Mouse (Mus musculus) forebrain, embryonic 10.5 days (tissue): Measurements from ENCODE around the gene Nkpd1. TPM values are rescaled to one million over a fixed set of nuclear protein-coding genes. Genes with fewer than 3 reads are reported as not detected.
A peak's percentile ranks its signal among the peaks of the same experiment; 100 is the strongest.

Source experiments
- DNase-seq: peaks from one replicate; pipeline ENCODE4 v3.0.0-alpha.2; 2017; ENCODE audit warnings: low spot score; ENCODE audit errors: extremely low spot score
- H3K27ac ChIP-seq: fragments of 300-500 bp; sonication (generic); 2 replicates; pipeline ENCODE4 v1.5.1; 2016; ENCODE audit warnings: mild to moderate bottlenecking
- H3K27me3 ChIP-seq: fragments of 300-500 bp; sonication (generic); 2 replicates; pipeline ENCODE4 v1.6.1; 2016; ENCODE audit warnings: mild to moderate bottlenecking; ENCODE audit not compliant: poor library complexity, severe bottlenecking
- H3K36me3 ChIP-seq: fragments of 300-500 bp; sonication (generic); replicated peaks from 2 replicates; pipeline ENCODE4 v1.6.1; 2016; ENCODE audit warnings: mild to moderate bottlenecking, moderate library complexity
- H3K4me1 ChIP-seq: fragments of 300-500 bp; sonication (generic); 2 replicates; pipeline ENCODE4 v1.6.1; 2016
- H3K4me3 ChIP-seq: fragments of 300-500 bp; sonication (generic); 2 replicates; pipeline ENCODE4 v1.5.1; 2016; ENCODE audit warnings: mild to moderate bottlenecking, moderate library complexity
- H3K9me3 ChIP-seq: fragments of 300-500 bp; sonication (generic); 2 replicates; pipeline ENCODE4 v1.6.1; 2016; ENCODE audit warnings: mild to moderate bottlenecking, moderate library complexity
- WGBS: fragments of 180-500 bp; shearing (Covaris S2); methylation state at CpG from one replicate; pipeline ENCODE4 v1.1.7; 2016; 5-methylcytosine and 5-hydroxymethylcytosine counted together
- polyA plus RNA-seq: library from polyadenylated mRNA; unstranded; fragments of >200 nt; fragmentation: Nextera tagmentation; extraction: Ambion mirVana; gene quantifications from 2 replicates; pipeline ENCODE4 v1.2.1, GENCODE M21; 2016

The Nkpd1 gene
- polyA plus RNA-seq, 1 experiment from 2014 or later = 0.06 TPM

DNA sequence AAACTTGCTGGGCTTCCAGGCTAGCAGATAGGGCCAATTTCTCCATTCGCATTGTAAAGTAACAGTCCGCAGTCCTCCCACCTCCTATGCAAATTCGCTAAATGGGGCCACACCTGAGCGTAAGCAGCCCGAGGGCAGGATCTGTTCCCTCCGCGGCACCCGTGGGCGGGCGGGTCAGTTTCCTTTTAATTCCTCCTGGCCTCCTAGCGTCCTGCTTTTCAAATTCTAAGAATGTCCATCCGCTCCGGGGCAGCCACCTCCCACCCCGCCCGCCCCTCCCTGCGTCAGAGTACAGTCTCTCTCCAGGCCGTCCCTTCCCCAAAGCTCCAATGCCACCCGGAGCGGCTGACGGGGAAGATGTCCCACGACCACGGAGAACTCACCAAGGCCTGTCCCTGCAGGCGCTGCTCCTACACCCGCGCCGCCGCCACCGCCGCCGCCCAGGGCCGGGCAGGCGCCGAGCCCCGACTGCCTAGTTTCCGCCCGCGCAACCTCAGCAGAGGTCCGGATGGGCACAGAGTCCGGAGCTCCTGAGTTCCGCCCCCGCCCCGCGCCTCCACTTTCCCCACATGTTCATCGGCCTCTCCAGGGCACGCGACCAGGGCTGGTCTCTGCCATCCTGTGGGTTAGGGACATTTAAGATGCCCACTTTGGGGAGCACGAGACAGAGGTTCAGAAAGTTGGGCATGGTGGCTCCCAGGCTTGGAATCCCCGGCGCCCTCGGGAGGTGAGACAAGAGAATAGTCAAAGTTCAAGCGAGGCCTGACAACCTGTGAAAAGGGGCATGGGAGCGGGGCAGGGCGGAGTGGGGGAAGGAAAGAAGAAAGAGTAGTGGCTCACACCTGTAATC is 55.5 kb downstream of the Nkpd1 start:
- H3K9me3 ChIP-seq = no peaks in the 10 kb centered on the region
- under 1% methylated on average over 53 of the region's 53 CpGs for WGBS

DNA sequence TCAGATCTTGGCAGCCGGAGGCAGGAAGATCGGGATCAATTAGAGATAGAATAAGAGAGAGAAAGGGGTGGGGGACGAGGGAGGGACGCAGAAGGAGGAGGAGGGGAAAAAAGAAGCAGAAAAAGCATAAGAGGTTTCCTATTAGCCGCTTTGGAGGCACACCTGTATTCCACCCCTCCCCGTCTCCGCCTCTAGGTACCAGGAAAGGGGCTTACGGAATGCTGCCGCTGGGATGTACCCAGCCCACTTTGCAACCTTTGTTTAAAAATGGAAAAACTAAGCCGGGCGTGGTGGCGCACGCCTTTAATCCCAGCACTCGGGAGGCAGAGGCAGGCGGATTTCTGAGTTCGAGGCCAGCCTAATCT is 56.1 kb downstream of the Nkpd1 start:
- Histone ChIP-seq H3K27me3 (peaks cover 46% of the 10 kb centered on the region), H3K27ac (peak overlapping the region; percentile 93), H3K36me3 (peaks cover 26% of the 10 kb centered on the region), H3K4me3 (peak overlapping the region; percentile 82), H3K9me3 (no peaks in the 10 kb centered on the region), H3K4me1 (peaks cover 41% of the 10 kb centered on the region)
- DNase-seq = no peak
- WGBS = 26% methylated on average over 16 of the region's 16 CpGs

More for the DNA sequence above, 55.5 kb downstream of the Nkpd1 start:
- Histone ChIP-seq H3K36me3 (peaks cover 31% of the 10 kb centered on the region), H3K4me3 (peak overlapping the region; percentile 82), H3K4me1 (peaks cover 40% of the 10 kb centered on the region), H3K27ac (peak overlapping the region; percentile 93), H3K27me3 (peaks cover 40% of the 10 kb centered on the region)
- peak; percentile 84 for DNase-seq

Other genes with a start within 250 kb of the Nkpd1 start
- 47.4 and 56.9 TPM in 2 replicates for gene Vasp, start 246.0 kb upstream of the Nkpd1 start, polyA plus RNA-seq
- gene Ppm1n, start 237.8 kb upstream of the Nkpd1 start, polyA plus RNA-seq = 0.41 and 0.51 TPM in 2 replicates
- 32.1 and 33.1 TPM in 2 replicates for gene Rtn2, start 235.2 kb upstream of the Nkpd1 start, polyA plus RNA-seq
- 0.10 TPM in 1 of 2 replicates, not detected in the other for gene Fosb, start 207.8 kb upstream of the Nkpd1 start, polyA plus RNA-seq
- gene Ercc1, start 173.1 kb upstream of the Nkpd1 start, polyA plus RNA-seq = 95.3 and 96.1 TPM in 2 replicates
- 30.9 and 32.2 TPM in 2 replicates for gene Cd3eap, start 158.4 kb upstream of the Nkpd1 start, polyA plus RNA-seq
- gene Ppp1r13l, start 158.1 kb upstream of the Nkpd1 start, polyA plus RNA-seq = 5.4 and 6.3 TPM in 2 replicates
- 26.9 and 28.7 TPM in 2 replicates for gene Ercc2, start 135.8 kb upstream of the Nkpd1 start, polyA plus RNA-seq
- 3.6 and 4.8 TPM in 2 replicates for gene Klc3, start 113.7 kb upstream of the Nkpd1 start, polyA plus RNA-seq
- not detected in 2 replicates for gene Ckm, start 113.1 kb upstream of the Nkpd1 start, polyA plus RNA-seq
- gene Mark4, start 59.0 kb upstream of the Nkpd1 start, polyA plus RNA-seq = 5.7 and 6.5 TPM in 2 replicates
- gene Exoc3l2, start 54.5 kb upstream of the Nkpd1 start, polyA plus RNA-seq = 0.82 and 0.99 TPM in 2 replicates
- 2.1 and 2.3 TPM in 2 replicates for gene Bloc1s3, start 9.5 kb upstream of the Nkpd1 start, polyA plus RNA-seq
- 53.8 and 60.9 TPM in 2 replicates for gene Trappc6a, start 9.4 kb upstream of the Nkpd1 start, polyA plus RNA-seq
- gene Ppp1r37, start 45.2 kb downstream of the Nkpd1 start, polyA plus RNA-seq = 20.2 and 22.2 TPM in 2 replicates
- gene Zfp296, start 59.4 kb downstream of the Nkpd1 start, polyA plus RNA-seq = 0.30 and 0.47 TPM in 2 replicates
- 180 and 186 TPM in 2 replicates for gene Gemin7, start 59.8 kb downstream of the Nkpd1 start, polyA plus RNA-seq
- 53.6 and 54.0 TPM in 2 replicates for gene Clasrp, start 86.6 kb downstream of the Nkpd1 start, polyA plus RNA-seq
- gene Relb, start 111.6 kb downstream of the Nkpd1 start, polyA plus RNA-seq = 3.0 TPM in 2 replicates
- 70.6 and 75.6 TPM in 2 replicates for gene Clptm1, start 147.2 kb downstream of the Nkpd1 start, polyA plus RNA-seq
- 0.39 TPM in 1 of 2 replicates, not detected in the other for gene Apoc2, start 160.1 kb downstream of the Nkpd1 start, polyA plus RNA-seq
- gene Gm44805, start 163.6 kb downstream of the Nkpd1 start, polyA plus RNA-seq = not detected in 2 replicates
- not detected in 2 replicates for gene Apoc4, start 163.6 kb downstream of the Nkpd1 start, polyA plus RNA-seq
- gene Apoc1, start 174.8 kb downstream of the Nkpd1 start, polyA plus RNA-seq = 2.3 TPM in 2 replicates
- 140 and 154 TPM in 2 replicates for gene Apoe, start 181.3 kb downstream of the Nkpd1 start, polyA plus RNA-seq
- 187 and 205 TPM in 2 replicates for gene Tomm40, start 197.6 kb downstream of the Nkpd1 start, polyA plus RNA-seq
- 84.2 and 97.3 TPM in 2 replicates for gene Nectin2, start 232.6 kb downstream of the Nkpd1 start, polyA plus RNA-seq